Mouse (Mus musculus): Measurements from ENCODE around the gene Uaca. TPM values are rescaled to one million over a fixed set of nuclear protein-coding genes. Genes with fewer than 3 reads are reported as not detected.

The Uaca gene
- polyA plus RNA-seq, 1 experiment from 2014 or later = 12.4 TPM

DNA sequence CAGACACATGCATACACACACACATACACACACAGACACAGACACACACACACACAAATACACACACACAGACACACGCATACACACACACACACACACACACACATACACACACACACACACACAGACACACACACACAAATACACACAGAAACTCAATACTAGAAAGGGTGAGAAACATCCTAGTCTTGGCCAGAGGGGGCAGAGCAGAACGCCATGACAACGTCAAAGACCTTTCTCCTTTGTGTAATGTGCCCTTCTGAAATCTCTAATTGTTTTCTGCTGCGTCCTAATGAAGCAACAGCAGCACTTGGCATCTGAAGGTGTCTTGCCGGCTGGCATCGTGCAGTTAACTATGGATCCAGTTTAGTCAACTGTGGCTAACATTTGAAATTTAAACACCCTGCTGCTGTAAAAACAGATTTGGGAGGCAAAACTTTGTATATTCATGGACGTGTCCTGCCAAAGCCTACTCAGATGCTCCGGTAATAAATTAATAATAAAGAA is 83.8 kb downstream of the Uaca start:
- no peak for DNase-seq (ENCODE audit: low spot score)

DNA sequence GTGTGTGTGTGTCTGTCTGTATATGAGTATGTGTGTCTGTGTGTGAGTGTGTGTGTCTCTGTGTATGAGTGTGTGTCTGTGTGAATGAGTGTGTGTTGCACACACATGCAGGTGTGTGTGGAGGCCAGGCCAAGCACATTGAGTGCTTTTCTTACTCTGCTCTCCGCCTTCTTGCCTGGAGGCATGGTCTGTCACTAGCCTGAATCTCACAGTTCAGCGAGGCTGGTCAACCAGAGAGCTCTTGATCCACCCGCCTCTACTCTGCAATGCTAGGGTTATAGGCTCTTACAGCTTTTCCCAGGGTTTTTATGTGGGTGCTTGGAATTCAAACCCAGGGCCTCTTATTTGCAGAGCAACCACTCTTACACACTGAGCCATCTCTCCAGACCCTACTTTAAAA is 84.3 kb downstream of the Uaca start:
- DNase-seq (ENCODE audit: low spot score) = no peak

DNA sequence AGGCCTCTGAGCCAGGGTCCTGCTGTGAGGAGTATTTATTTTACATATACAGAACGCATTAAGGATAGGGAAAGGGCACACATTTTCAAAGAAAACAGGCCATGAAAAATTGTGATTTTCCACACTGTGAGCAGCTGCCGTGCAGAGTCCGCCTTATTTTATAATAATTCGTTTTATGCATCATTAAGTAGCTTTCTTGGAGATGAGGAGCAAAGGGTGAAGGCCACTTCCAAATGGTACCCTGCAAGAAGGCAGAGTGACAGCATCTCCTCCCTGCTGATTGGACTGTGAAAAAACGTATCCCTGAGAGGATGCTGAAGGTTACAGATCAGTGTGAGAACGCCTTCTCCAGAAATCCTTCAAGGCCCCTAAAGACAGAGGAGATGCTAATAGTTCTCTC is 90.8 kb downstream of the Uaca start:
- no peak for DNase-seq (ENCODE audit: low spot score)

DNA sequence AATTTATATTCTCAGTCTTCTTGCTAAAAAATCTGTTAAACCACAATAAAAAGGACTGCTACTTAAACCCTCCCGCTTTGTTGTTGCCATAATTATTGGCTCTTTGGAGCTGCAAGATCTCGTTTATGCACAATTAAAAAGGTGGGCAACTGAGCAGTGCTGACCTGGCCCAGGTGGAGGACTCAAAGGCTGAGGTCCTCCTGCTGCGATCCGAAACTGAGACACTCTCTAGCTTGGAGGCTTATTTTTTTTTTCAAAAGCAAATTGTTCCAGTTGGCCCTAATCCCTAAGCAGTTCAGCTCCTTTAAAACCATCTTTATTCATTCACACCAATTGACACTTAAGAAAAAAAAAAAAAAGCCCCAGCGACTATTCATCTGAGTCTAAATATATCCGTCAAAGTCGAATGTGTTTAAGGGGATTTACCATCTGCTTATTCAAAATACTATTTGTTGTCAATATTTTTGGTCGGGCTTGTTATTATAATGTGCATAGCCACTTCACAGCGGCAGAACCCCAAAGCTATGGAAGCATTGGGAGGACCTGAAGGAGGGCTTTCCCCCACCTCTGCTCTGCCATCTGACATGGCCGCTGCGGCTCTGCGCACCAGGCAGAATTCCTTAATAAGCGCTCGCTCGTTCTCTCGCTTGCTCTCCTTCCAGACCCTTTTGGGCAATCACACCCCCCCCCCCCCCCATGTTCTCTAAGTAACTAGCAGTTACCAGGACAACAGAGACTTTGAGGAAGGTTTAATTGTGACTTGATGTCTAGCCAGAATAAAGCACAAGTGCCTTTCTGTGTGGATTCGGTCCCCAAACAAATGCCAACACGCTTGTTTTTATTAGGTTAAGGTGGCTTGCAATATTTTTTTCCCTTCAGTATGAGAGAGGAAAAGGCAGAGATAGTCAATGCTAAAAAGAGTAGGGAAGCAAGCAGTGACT is 92.4 kb downstream of the Uaca start:
- DNase-seq (ENCODE audit: low spot score) = no peak

DNA sequence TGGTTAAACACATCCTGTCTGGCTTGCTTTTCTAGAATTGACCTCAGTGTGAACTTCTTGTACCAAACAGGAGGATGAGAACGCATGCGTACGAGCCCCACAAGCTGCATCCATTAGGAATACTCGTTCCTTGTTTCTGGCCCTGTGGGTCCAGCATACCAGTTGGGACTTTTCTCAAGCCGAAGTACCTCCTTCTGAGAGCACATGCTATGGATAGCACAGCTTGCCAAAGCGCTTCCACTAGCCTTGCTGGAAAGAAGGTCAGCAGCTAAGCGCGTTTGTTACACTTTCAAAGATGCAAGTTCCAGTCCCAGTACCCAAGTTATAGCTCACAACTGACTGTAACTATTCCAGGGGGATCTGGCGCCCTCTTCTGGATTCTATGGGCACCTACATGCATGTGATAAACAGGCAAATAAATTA is 93.1 kb downstream of the Uaca start:
- DNase-seq (ENCODE audit: low spot score) = peak; percentile 24

DNA sequence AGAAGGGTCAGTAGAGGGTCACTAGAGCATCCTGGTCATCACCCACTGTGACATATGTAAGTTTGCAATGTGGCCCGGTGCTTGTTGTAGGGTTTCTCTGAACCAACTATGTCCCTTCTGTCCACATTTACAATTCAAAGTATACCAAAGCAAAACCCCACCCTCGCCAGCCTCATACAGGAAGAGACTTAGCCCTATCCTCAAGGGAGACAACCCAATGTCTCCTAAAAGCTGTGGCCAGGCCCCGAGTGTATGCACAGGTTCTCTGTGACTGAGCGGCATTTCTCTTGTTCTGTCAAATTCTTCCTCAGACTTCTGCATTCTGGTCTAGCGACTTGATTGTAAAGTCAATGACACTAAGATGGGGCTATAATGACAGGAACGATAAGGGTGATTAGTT is 99.2 kb downstream of the Uaca start:
- DNase-seq (ENCODE audit: low spot score) = no peak

DNA sequence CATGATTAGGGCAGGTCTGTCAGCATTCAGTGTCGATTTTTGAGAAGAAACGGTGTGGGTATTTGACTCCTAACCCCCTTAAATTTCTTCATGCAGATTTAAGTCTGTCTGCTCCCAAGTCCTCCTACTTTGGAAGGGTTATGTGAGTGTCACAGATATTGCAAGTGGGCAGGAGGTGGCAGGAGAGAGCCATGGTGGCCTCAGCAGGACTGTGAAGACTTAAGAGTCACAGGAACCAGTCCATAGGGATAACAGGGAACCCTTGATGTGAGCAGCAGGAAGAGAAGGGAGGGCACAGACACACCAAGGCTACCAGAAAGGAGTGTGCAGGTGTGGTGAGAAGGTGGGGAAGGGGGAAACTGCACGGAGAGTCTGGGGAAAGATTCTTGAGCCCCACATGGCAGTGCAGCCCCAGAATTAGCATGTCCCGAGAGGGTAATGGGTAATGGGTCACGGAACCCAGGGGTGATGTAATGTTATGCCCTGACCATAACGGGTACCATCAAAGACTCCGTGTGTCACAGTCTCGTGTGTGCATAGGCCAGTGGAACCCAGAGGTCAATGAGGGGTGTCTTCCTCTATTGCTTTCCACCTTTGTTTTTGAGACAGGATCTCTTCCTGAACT is 101.3 kb downstream of the Uaca start:
- DNase-seq (ENCODE audit: low spot score) = peak; percentile 11

DNA sequence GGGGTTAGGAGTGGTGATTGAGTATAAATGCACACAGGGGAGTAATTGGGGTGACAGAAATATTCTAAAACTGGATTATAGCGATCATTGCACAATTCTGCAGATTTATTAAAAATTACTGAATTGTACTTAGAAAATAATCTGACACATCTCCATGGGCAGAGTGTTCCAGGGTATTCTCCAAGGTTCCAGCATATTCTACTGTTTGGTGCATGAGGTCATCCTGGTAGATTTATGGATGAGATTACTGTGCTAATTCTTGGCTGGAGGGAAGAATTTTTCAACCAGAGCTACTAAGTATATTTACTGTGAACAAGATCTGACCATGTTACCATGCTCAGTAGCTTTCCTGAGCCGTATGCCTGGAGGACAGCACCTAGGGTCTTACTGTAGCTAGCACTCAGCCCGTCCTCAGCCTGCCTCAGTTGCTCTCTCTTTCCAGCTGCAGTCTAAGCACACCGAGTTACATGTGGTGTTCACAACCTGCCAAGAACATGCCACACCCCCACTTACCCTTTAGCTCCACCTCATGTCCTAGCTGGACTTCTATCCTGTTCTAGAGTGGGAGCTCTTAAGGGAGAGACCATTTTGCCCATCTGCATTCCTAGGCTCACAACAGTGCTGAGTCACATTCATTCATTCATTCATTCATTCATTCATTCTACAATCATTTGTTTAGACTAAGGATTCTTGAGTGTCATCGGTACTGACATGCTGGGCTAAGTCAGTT is 104.1 kb downstream of the Uaca start:
- DNase-seq (ENCODE audit: low spot score) = no peak

DNA sequence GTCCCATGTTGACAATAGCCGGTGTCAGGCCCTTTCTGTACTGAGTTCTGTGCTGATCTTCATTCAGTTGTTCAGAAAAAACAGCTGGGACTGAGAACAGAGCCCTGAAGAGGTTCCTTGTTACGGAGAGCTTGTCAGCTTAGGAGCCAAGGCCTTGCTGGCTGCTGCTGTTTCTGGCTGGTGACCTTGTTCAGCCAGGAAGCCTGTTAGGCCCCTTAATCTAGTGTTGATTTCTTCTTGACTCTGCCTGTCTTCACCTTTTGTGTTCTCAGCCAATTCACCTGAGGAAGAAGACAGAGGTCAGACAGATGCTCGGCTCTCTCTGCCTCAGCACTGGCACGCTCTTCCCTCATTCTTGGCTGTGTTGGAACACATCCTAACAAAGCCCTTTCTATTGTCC is 104.9 kb downstream of the Uaca start:
- no peak for DNase-seq (ENCODE audit: low spot score)

DNA sequence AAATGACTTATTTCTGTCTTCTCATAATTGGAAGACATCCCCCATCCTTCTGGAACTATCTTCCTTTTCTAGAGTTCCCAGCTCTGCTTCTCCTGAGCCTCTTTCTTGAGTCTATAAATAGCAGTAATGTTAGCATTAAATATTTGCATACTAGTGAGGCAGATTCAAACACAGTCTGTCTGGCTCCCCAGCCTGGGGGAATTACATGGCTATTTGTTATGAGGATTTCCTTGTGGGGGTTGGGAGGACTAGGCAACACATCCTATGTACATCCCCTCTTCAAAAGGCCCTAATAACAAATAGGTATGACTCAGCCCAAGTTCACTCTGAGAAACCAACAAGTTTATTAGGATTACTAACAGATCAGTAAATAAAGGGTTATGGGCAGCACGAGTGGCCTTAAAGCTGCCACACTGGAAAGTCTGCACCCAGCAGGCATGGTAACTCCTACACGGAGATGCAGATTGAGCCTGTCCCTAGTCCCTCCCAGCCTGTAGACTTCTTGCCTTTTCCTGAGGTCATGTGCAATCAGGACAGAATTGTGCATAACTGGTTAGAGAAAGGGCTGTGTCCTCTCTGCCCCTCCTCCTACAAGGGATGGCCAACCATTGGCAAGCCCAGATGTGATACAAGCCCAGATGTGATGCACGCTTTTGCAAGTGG is 105.6 kb downstream of the Uaca start:
- no peak for DNase-seq (ENCODE audit: low spot score)

DNA sequence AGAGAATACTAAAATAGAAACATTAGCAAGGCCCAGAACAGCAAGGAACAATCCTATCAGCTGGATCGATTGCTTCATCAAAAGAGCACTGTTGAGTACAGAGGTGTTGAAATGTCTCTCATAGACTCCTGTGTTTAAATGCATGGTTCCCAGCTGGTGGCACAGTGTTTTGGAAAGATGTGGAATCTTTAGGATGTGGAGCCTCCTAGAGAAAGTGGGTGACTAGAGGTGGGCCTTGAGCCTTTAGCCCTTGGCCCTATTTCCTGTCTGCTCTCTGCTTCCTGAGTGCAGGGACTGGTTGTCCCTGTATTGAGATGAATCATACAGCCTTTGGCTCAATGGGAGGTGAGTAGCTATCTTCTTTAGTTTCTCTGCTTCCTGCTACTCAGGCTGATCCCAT is 117.9 kb downstream of the Uaca start:
- DNase-seq (ENCODE audit: low spot score) = no peak

DNA sequence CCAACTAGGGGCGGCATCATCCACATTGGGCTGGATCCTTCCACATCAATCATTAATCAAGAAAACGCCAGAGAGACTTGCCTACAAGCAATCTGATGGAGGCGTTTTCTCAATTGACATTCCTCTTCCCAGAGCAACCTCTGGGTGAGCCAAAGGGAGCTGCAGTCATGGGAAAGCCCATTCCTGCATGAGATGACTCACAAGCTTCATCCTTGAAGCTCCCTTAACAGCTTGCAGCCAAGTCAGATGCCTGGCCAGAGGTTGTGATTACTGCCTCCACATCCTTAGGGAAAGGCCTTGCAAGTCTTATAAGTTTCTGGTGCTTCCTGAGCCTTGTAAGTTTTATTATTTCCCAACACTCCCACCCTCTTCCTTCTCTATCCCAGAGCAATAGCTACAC is 119.3 kb downstream of the Uaca start:
- DNase-seq (ENCODE audit: low spot score) = no peak

DNA sequence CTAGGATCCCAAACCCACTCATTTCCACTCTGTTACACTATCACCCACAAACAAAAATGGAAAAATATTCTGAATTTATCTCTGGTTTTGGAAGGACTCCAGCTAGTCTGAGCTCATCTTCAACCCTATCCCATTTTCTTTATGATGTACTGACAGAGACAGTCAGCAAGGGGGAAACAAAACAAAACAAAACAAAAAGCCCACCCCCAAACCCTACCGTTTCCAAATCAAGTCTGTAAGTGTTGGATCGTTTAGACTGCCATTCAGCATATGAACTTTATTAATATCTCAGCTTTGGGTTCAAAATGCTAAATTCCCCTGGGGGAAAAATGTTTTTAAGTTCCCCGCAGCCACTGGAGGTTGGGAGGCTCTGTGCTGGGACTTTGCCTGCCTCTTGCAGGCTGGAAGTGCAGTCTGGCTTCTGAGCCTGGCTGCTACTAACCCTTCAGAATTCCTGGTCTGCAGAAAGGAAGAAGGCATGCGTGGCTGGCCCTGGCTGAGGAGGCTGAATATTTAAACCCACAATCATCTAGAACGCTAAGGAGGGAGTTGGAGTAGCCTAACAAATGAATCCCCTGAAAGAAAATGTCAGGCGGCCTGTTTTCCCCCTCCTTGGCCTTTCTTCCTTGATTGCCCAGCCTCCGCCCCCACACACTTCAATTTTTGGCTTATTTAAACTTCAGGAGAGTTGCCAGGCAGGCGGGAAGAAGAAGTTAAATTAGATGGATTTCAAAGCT is 125.8 kb downstream of the Uaca start:
- no peak for DNase-seq (ENCODE audit: low spot score)

DNA sequence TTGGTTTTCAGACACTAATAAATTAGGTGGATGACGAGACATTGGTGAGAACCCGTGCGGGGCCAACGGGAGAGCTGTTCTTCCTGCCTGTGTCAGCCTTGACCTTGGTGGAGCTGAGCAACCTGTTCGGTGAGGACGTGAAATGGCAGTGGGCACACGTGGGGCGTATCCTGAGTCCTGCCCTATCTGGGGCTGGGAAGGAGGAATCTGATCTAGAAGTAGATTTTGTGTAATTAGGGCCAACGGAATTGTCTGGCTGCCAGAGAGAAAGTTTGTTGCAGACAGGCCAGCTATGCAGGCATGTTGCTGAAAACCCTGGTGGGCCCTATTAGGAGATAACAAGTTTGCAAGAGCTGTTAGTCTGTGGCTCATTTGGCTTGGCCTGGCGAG is 126.3 kb downstream of the Uaca start:
- no peak for DNase-seq (ENCODE audit: low spot score)

DNA sequence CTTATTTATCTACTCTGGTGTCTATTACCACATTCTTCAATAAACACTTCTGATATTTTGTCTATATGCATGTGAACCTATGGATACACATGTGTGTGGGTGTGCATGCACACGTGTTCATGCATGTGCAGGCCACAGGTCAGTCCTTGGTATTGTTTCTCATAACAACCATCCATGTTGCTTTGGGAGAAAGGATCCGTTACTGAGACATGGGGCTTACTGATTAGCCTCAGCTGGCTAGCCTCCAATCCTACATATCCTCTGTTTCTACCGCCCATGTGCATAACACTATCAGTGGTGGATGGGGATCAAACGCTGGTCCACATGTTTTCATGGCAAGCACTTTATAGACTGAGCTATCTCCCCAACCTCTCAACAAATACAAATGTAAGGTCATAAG is 126.9 kb downstream of the Uaca start:
- no peak for DNase-seq (ENCODE audit: low spot score)

DNA sequence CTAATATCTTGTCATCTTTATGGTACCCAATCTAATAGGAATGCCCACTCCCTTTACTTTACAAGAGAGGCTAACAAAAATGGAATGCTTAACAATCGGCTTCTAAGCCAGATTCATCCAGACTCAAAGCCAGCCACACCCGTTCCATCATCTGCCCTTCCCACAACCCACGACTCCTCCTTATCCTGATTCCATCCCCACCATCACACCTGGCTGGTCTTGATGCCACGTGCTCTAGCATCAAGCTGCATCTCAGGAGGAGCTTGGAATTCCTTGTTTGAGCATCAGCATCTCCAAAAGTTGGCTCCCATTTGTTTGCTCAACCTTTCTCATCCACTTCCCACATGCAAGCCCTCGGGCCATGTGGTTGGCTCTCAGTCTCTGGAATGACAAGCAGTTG is 127.5 kb downstream of the Uaca start:
- no peak for DNase-seq (ENCODE audit: low spot score)

DNA sequence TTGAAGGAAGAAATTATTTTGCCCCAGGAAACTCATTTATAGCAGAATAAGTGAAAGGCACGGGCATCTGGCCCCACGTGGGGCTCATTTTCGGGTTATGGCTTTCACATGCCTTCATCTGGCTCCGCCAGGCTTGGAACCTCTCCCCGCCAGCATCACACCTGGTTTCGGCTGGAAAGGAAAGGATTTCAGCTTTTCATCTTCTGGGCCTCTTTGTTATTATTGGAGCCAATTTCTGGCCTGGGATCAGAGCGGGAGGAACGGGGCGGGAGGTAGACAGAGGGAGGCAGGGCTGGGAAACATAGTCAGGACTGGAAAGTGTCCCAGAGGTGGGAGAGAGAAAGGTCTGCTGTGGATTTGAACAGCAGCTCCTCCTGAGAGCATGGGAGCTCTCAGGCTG is 132.0 kb downstream of the Uaca start:
- DNase-seq (ENCODE audit: low spot score) = no peak

DNA sequence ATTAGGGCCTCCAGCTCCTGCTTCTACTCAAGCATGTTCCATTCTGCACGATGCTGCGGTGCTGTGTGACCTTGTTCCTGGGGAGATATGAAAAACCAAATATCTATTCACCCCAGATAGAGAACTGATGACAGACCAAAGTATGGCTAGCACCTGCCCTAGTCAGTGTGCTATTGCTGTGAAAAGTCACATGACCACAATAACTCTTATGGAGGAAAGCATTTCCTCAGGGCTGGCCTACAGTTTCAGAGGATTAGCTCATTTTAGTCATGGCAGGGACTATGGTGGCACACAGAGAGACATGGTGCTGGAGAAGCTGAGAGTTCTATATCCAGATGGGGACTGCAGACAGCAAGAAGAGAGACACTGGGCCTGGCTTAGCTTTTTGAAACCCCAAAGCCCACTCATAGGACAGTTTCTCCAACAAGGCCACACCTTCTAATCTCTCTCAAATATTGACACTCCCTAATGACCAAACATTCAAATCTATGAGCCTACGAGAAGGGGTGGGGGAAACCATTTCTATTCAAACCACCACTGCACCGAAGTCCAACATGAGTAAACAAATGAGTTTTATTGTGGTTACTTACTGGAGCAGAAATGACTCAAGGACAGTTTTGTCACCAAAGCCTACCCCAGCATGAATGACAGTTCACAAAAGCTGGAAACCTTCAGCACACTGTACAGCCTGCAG is 135.1 kb downstream of the Uaca start:
- no peak for DNase-seq (ENCODE audit: low spot score)

Measured in thymus, postnatal 0 days (tissue).